Mouse (Mus musculus) cerebellum, postnatal 14 days (tissue): ENCODE results near the gene Cmtm7.

ENCODE experiments used
- DNase-seq, 2 experiments: peaks; one replicate each; pipeline ENCODE4 v3.0.0; 2021; ENCODE audit warnings: mixed read lengths in 2 of 2

Cmtm7 gene

GRCm38 (mm10) chr9:114710345-114710744, 71.3 kb downstream of the Cmtm7 start:
- DNase-seq = peak; percentile 42 to 58

GRCm38 (mm10) chr9:114707805-114708204, 73.9 kb downstream of the Cmtm7 start:
- no peak for DNase-seq
